Mouse (Mus musculus): Measurements from ENCODE around the gene Tpcn1. TPM values are rescaled to one million over a fixed set of nuclear protein-coding genes. Genes with fewer than 3 reads are reported as not detected.

The Tpcn1 gene
- polyA plus RNA-seq, 1 experiment from 2014 or later, result 14.5 TPM

- H3K27ac ChIP-seq (ENCODE audit: low read depth, low read length), result no peak overlapping the region
- no peak overlapping the region for H3K9ac ChIP-seq (ENCODE audit: low read length)
- H3K27me3 ChIP-seq (ENCODE audit: control insufficient read depth, insufficient read depth, low read length), result no peaks in the 10 kb centered on the region; the same call in 1 of the 2 replicates
- no peaks in the 10 kb centered on the region for H3K4me1 ChIP-seq (replicated peaks; ENCODE audit: control insufficient read depth, insufficient read depth, low read length)
- peaks cover 5% of the 10 kb centered on the region; the same call in 1 of the 2 replicates for H3K36me3 ChIP-seq (ENCODE audit: control insufficient read depth, insufficient read depth, low read length)
- H3K4me3 ChIP-seq (ENCODE audit: low read depth, low read length), result no peak overlapping the region
- peak; percentile 85 for DNase-seq (ENCODE audit: low spot score)
- no peaks in the 10 kb centered on the region for H3K9me3 ChIP-seq (ENCODE audit: control insufficient read depth, low read length)
- ATAC-seq (replicated peaks; ENCODE audit: low FRiP score), result peak; percentile 54
- WGBS, result 18% methylated on average over 19 of the region's 19 CpGs
- H3K4me2 ChIP-seq (ENCODE audit: low read depth, low read length, severe bottlenecking), result no peak overlapping the region
These were observed 37.9 kb upstream of the Tpcn1 start for GRCm38 (mm10) chr5:120626399-120626798.

DNA sequence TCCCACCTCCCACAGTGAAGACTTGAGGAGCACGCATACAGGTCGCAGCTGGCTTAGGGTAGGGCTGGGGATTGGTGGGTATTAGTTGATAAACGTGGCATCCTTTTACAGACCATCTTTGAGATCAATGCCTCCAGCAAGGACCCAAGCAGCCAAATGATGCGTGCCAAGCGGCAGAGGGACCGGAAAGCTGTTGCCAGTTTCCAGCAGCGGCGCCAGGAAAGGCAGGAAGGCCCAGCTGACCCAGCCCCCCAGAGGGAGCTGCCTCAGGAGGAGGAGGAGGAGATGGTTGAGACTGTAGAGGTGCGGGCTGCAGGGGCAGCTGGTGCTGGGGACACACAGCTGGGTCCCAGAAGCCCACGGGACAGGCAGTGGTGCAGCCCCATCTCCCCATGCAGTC is 36.0 kb upstream of the Tpcn1 start:
- Histone ChIP-seq H3K36me3 (ENCODE audit: control insufficient read depth, insufficient read depth, low read length) (peaks cover 5% of the 10 kb centered on the region; the same call in 1 of the 2 replicates), H3K4me3 (ENCODE audit: low read depth, low read length) (no peak overlapping the region), H3K4me1 (replicated peaks; ENCODE audit: control insufficient read depth, insufficient read depth, low read length) (no peaks in the 10 kb centered on the region; the same call in 1 of the 2 replicates), H3K4me2 (ENCODE audit: low read depth, low read length, severe bottlenecking) (no peak overlapping the region), H3K9me3 (ENCODE audit: control insufficient read depth, low read length) (no peaks in the 10 kb centered on the region), H3K9ac (ENCODE audit: low read length) (no peak overlapping the region), H3K27me3 (ENCODE audit: control insufficient read depth, insufficient read depth, low read length) (no peaks in the 10 kb centered on the region), H3K27ac (ENCODE audit: low read depth, low read length) (no peak overlapping the region)
- WGBS, result 94% methylated on average over 10 of the region's 10 CpGs
- DNase-seq (ENCODE audit: low spot score) (no peak), ATAC-seq (replicated peaks; ENCODE audit: low FRiP score) (no peak)

- H3K27me3 ChIP-seq (ENCODE audit: control insufficient read depth, insufficient read depth, low read length), result no peaks in the 10 kb centered on the region
- H3K4me1 ChIP-seq (replicated peaks; ENCODE audit: control insufficient read depth, insufficient read depth, low read length), result no peaks in the 10 kb centered on the region; the same call in 1 of the 2 replicates
- peaks cover 5% of the 10 kb centered on the region; the same call in 1 of the 2 replicates for H3K36me3 ChIP-seq (ENCODE audit: control insufficient read depth, insufficient read depth, low read length)
- no peaks in the 10 kb centered on the region for H3K9me3 ChIP-seq (ENCODE audit: control insufficient read depth, low read length)
- no peak overlapping the region for H3K4me2 ChIP-seq (ENCODE audit: low read depth, low read length, severe bottlenecking)
- H3K4me3 ChIP-seq (ENCODE audit: low read depth, low read length), result no peak overlapping the region
- H3K9ac ChIP-seq (ENCODE audit: low read length), result no peak overlapping the region
- no peak overlapping the region for H3K27ac ChIP-seq (ENCODE audit: low read depth, low read length)
- ATAC-seq (replicated peaks; ENCODE audit: low FRiP score) (no peak), DNase-seq (ENCODE audit: low spot score) (no peak)
- WGBS, result 83% methylated on average over 5 of the region's 5 CpGs
These were observed 33.9 kb upstream of the Tpcn1 start for GRCm38 (mm10) chr5:120622198-120622851.

GRCm38 (mm10) chr5:120621846-120622197 is 33.3 kb upstream of the Tpcn1 start:
- Histone ChIP-seq H3K27me3 (ENCODE audit: control insufficient read depth, insufficient read depth, low read length) (no peaks in the 10 kb centered on the region), H3K4me3 (ENCODE audit: low read depth, low read length) (no peak overlapping the region), H3K4me1 (replicated peaks; ENCODE audit: control insufficient read depth, insufficient read depth, low read length) (no peaks in the 10 kb centered on the region; the same call in 1 of the 2 replicates), H3K27ac (ENCODE audit: low read depth, low read length) (no peak overlapping the region), H3K9me3 (ENCODE audit: control insufficient read depth, low read length) (no peaks in the 10 kb centered on the region), H3K9ac (ENCODE audit: low read length) (no peak overlapping the region), H3K36me3 (ENCODE audit: control insufficient read depth, insufficient read depth, low read length) (peaks cover 9% of the 10 kb centered on the region), H3K4me2 (ENCODE audit: low read depth, low read length, severe bottlenecking) (no peak overlapping the region)
- WGBS, result 93% methylated on average over 10 of the region's 10 CpGs
- DNase-seq (ENCODE audit: low spot score), result no peak
- no peak for ATAC-seq (replicated peaks; ENCODE audit: low FRiP score)

DNA sequence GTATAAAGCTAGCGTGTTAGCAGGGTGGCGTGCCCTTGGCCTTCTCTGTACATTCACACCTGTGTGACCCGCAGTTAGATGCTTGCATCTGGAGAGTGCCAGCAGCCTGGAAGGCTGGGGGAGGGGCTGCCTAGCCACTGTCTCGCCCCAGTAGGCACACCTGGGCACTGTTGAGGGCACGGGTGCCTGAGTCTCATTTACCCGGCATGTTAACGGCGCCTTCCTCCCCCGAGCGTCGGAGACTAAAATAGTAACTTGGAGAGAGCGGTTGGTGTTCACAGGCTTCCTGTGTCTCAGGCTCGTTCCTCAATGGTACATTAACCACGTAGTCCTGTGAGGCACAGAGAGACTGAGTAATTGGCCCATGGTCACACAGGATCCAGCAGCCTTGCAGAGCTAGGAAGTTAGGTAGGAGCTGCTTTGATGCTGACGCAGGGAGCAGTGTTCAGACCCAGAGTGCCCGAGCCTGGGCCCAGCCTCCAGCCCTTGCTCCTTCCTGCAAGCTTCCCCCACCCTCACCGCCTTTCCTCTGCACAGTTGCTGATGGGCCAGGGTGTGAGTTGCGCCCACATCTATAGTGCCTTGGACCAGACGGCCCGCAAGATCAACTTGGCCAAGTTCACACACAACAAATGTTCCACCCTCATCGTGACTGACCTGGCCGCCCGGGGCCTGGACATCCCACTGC is 32.7 kb upstream of the Tpcn1 start:
- ATAC-seq (replicated peaks; ENCODE audit: low FRiP score) (no peak), DNase-seq (ENCODE audit: low spot score) (no peak)
- H3K36me3 ChIP-seq (ENCODE audit: control insufficient read depth, insufficient read depth, low read length), result peaks cover 9% of the 10 kb centered on the region
- no peaks in the 10 kb centered on the region for H3K9me3 ChIP-seq (ENCODE audit: control insufficient read depth, low read length)
- H3K4me1 ChIP-seq (replicated peaks; ENCODE audit: control insufficient read depth, insufficient read depth, low read length), result no peaks in the 10 kb centered on the region; the same call in 1 of the 2 replicates
- H3K4me2 ChIP-seq (ENCODE audit: low read depth, low read length, severe bottlenecking), result no peak overlapping the region
- H3K27ac ChIP-seq (ENCODE audit: low read depth, low read length), result no peak overlapping the region
- no peak overlapping the region for H3K9ac ChIP-seq (ENCODE audit: low read length)
- H3K27me3 ChIP-seq (ENCODE audit: control insufficient read depth, insufficient read depth, low read length), result no peaks in the 10 kb centered on the region
- H3K4me3 ChIP-seq (ENCODE audit: low read depth, low read length), result no peak overlapping the region
- WGBS, result 95% methylated on average over 23 of the region's 23 CpGs

DNA sequence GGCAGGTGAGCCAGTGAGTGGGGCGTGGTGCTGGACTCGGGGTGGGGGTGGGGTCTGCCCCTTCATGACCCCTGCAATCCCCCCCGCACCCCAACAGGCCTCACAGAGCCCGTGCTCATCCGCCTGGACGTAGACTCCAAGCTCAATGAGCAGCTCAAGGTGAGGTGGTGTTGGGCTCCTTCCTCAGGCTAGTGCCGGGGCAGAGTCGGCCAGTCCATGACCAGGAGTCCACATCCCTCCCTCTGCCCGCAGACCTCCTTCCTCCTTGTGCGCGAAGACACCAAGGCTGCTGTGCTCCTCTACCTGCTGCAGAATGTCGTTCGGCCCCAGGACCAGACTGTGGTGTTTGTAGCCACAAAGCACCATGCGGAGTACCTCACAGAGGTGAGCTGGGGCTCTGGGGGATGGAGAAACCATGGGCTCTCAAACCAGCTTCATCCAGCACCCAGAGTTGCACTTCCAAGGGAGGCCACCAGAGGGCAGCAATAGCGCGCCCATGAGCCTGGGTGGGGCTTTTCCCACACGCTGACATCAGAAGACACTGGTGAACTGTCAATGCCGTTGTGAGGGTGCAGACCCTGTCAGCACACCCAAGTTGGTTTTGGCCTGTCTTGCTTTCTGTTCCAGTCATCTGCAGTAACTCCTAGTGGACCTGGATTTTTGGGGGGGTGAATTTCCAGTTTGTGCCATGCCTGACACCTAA is 32.1 kb upstream of the Tpcn1 start:
- no peaks in the 10 kb centered on the region; the same call in 1 of the 2 replicates for H3K4me1 ChIP-seq (replicated peaks; ENCODE audit: control insufficient read depth, insufficient read depth, low read length)
- peaks cover 13% of the 10 kb centered on the region for H3K36me3 ChIP-seq (ENCODE audit: control insufficient read depth, insufficient read depth, low read length)
- 0 out of 2 replicates have a peak, but pooled peaks have one; percentile 45 for ATAC-seq (replicated peaks; ENCODE audit: low FRiP score)
- H3K27me3 ChIP-seq (ENCODE audit: control insufficient read depth, insufficient read depth, low read length), result no peaks in the 10 kb centered on the region
- DNase-seq (ENCODE audit: low spot score), result peak; percentile 88
- H3K9ac ChIP-seq (ENCODE audit: low read length), result no peak overlapping the region
- H3K4me2 ChIP-seq (ENCODE audit: low read depth, low read length, severe bottlenecking), result no peak overlapping the region
- peaks cover 5% of the 10 kb centered on the region for H3K9me3 ChIP-seq (ENCODE audit: control insufficient read depth, low read length)
- H3K27ac ChIP-seq (ENCODE audit: low read depth, low read length), result no peak overlapping the region
- H3K4me3 ChIP-seq (ENCODE audit: low read depth, low read length), result no peak overlapping the region
- WGBS, result 71% methylated on average over 17 of the region's 18 CpGs

DNA sequence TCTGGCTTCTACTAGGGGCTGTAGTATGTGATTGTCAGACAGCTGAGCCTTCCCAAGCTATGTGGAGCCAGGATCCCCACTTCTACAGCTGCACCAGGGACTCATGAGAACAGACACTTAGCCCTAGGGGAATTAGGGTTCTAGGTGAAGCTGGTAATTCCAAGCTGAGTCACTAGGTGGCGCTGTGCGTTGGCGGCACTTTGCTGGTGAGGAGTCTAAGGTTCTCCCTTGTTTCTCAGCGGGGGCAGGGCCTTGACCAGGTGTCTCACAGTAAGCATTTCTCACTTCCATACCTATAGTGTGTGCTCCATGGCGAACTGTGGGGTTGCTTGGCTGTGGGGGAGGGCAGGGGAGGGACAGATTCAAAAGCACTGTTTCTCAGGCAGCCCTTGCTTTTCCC is 30.7 kb upstream of the Tpcn1 start:
- Histone ChIP-seq H3K36me3 (ENCODE audit: control insufficient read depth, insufficient read depth, low read length) (peaks cover 10% of the 10 kb centered on the region), H3K9ac (ENCODE audit: low read length) (no peak overlapping the region)
- ATAC-seq (replicated peaks; ENCODE audit: low FRiP score), result no peak

GRCm38 (mm10) chr5:120618778-120619177 is 30.3 kb upstream of the Tpcn1 start:
- Histone ChIP-seq H3K9ac (ENCODE audit: low read length) (no peak overlapping the region), H3K27ac (ENCODE audit: low read depth, low read length) (no peak overlapping the region), H3K36me3 (ENCODE audit: control insufficient read depth, insufficient read depth, low read length) (peaks cover 10% of the 10 kb centered on the region), H3K4me3 (ENCODE audit: low read depth, low read length) (no peak overlapping the region), H3K4me1 (replicated peaks; ENCODE audit: control insufficient read depth, insufficient read depth, low read length) (no peaks in the 10 kb centered on the region; the same call in 1 of the 2 replicates), H3K27me3 (ENCODE audit: control insufficient read depth, insufficient read depth, low read length) (no peaks in the 10 kb centered on the region), H3K9me3 (ENCODE audit: control insufficient read depth, low read length) (peaks cover 5% of the 10 kb centered on the region), H3K4me2 (ENCODE audit: low read depth, low read length, severe bottlenecking) (no peak overlapping the region)
- ATAC-seq (replicated peaks; ENCODE audit: low FRiP score) (no peak), DNase-seq (ENCODE audit: low spot score) (no peak)
- 89% methylated on average over 12 of the region's 12 CpGs for WGBS

More for the DNA sequence above, 30.7 kb upstream of the Tpcn1 start:
- Histone ChIP-seq H3K27me3 (ENCODE audit: control insufficient read depth, insufficient read depth, low read length) (no peaks in the 10 kb centered on the region), H3K4me2 (ENCODE audit: low read depth, low read length, severe bottlenecking) (no peak overlapping the region), H3K4me1 (replicated peaks; ENCODE audit: control insufficient read depth, insufficient read depth, low read length) (no peaks in the 10 kb centered on the region; the same call in 1 of the 2 replicates), H3K9me3 (ENCODE audit: control insufficient read depth, low read length) (peaks cover 5% of the 10 kb centered on the region), H3K4me3 (ENCODE audit: low read depth, low read length) (no peak overlapping the region), H3K27ac (ENCODE audit: low read depth, low read length) (no peak overlapping the region)
- peak; percentile 79 for DNase-seq (ENCODE audit: low spot score)
- 15% methylated on average over 5 of the region's 5 CpGs for WGBS
